Mouse (Mus musculus) heart, adult 9 months (tissue): ENCODE data around the gene Klhl15.

Experiments
- DNase-seq, 2 experiments: peaks; one replicate each; pipeline ENCODE4 v3.0.0; 2022; ENCODE audit warnings: low spot score in 2 of 2

Gene Klhl15

DNA sequence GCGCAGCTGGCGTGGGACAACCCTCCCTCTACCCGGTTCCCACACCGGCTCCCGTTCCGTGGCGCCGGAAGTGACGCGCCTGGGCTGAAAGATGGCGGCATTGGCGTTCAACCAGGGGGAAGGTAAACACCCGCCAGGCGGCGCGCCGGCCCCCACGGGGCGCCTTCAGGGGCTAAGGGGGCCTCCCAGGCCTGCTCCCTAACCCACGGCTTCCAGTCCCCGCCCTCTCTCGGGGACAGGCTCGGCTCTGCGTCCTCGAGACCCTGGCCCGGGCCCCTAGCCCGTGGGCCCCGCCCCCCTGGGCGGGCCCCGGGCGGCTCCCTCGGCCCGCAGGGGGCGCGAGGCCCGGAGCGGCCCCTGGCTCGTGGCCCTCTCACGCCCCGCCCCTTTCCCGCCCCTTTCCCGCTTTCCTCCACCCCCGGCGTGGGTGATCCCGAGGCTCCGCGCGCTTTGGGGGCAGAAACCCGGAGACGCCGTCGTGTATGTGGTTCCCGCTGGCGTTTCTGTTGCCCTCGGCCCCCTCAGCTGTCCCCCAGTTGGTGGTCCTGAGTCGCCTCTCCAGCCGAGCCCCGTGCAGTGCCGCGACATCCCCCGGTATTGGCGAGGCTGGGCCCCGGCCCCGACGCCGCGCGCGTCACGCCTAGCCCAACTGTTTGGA, at the start of gene Klhl15:
Gene Klhl15, plus strand, starts transcription at position 68 of the 658 bp plus-strand sequence.
- DNase-seq: peak; percentile 83 to 85

DNA sequence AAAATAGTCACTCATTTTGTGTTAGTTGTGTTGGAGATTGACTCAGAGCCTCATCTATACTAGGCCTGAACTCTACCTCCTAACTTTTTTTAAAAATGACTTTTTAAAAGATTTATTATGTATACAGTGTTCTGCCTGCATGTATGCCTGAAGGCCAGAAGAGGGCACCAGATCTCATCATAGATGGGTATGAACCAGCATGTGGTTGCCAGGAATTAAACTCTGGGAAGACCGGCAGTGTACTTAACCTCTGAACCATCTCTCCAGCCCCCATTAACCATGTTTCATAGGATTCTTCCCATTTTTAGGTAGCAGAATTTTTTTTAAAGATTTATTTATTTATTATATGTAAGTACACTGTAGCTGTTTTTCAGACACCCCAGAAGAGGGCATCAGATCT, 49.2 kb upstream of the Klhl15 start:
- DNase-seq: no peak

DNA sequence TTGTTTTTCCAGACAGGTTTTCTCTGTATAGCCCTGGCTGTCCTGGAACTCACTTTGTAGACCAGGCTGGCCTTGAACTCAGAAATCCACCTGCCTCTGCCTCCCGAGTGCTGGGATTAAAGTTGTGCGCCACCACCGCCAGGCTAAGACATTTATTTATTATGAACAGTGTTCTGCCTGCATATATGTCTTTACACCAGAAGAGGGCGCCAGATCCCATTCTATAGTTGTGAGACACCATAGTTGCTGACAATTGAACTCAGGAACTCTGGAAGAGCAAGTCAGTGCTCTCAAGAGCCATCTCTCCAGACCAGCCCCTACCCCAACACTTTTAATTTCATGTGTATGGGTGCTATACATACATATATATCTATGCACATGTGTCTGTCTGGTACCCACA, 40.5 kb upstream of the Klhl15 start:
- DNase-seq: peak in 1 of 2 experiments; percentile 4

DNA sequence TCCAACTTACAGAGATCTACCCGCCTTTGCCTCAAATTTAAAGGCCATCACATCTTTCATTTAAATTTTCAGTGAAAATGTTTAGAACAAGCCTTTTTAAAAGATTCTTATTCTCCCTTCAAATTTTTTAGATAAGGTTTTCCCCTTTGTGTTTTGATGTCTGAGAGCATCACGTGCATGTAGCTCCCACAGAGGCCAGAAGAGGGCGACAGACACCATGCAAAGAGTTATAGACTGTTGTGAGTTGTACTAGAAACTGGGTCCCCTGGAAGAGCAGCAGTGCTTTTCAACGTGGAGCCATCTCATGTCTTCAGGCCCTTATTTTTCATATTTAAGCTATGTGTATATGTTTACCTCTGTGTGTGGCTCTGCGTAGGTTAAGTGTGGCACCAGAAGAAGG, 36.6 kb upstream of the Klhl15 start:
- DNase-seq: peak in 1 of 2 experiments; percentile 38

DNA sequence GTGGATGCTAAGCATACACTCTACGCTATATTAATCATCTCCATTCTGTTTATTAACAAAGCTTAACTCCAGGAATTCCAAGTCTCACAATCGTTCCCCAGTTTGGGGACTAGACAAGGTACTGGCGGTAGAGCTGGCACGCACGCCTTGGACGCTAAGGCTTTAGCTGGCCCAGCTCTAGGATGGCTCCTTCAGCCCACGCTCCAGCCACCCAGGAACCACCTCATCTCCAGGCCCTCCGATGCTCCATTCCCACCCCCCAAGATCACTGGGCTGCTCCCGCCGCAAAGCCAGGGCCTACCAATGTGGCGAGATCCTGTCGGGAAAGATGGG, 22.2 kb upstream of the Klhl15 start:
- no peak for DNase-seq

DNA sequence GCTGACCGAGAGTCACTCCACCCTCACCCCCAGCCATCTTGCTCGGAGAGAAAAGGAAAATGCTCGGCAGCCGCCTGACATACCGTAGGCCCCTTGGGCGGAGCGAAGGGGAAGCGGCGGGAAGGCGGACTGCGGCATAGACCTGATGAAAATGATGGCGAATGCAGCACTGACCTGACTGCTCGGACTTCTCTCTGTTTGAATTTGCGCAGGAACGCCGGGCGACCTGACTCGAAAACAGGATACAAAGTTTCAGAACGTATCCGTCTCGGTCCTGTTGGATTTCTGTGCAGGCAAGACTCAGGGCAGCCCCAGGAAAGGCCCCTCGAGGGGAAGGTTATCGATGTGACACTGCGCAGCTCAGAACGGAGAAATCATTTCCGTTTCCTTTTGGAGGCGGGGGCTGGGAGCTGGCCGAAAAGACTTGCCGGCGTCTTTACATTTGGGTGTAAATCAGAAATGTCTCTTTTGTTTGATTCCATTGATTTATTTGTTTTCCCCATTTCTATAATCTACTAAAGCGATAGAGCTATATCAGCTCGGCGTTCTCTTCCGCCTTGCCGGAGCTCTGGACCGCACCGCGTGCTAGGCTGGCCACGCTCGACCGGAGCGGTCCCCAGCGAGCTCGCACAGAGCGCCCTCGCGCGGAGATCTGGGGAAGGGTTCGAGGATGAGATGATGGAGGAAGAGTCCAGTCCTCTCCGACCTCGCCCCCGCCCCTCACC, 21.6 kb upstream of the Klhl15 start, which contains the start of gene Eif2s3x:
Gene Eif2s3x, minus strand, starts transcription at position 266 of the 725 bp plus-strand sequence.
- DNase-seq: peak; percentile 74 to 92

DNA sequence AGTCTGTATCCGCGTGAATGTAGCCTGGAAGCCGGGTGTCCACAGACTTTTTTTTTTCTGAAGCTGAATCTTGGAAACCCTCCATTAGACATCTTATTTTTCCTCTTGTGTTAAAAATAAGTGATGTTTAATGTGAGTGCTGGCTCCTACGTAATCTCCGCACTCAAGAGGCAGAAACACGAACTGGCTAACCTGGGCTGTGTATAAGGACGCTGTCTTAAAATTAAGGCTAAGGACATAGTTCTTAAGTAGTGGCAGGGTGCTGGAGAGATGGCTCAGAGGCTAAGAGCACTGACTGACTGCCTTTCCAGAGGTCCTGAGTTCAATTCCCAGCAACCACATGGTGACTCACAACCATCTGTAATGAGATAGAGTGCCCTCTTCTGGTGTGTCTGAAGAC, 21.0 kb upstream of the Klhl15 start:
- peak in 1 of 2 experiments; percentile 4 for DNase-seq

DNA sequence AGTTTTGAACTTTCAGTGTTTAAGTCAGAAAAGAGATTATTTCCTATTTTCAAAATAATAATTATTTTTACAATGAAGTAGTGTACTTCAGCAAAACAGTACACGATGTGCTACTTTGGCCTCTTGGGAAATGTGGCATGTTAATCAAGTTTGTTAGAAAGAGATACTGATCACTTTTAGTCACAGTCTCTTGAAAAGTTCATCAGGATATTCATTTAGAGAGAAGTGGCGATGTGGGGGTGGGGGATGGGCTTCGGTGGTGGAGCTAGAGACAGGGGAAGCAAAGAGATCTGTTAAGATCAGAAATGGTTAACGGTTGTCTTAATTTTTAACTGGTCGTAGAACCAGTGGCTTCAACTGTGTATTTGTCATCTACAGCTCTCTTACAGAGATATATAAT, 967 bp upstream of the Klhl15 start:
- DNase-seq: no peak

DNA sequence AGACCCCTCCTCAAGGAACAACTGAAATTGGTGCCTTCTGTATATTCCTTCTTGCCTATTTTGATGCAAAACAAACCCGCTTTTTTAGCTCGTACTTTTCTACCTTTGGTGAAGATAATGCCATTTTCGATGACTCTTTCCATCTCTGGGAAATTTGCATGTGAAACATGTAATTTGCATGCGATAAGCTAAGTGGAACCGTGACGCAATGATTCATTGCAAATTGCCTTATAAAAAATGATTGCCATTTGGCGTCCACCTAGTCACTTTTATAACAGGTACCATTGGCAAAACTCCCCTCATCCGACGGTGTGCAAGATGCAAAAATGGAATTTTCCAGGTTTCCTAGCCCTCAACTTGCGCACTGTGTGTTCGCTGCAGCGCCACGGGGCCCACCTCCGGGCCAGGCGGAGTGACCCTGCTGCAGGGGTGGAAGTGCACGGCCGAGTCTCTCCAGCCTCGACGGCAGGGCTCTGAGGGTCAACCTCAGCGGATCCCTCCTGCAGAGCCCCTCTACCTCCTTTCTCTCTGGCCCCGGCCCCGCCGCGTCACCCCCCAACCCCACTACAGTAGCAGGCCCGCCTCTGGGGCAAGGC, 365 bp upstream of the Klhl15 start:
- DNase-seq: no peak

DNA sequence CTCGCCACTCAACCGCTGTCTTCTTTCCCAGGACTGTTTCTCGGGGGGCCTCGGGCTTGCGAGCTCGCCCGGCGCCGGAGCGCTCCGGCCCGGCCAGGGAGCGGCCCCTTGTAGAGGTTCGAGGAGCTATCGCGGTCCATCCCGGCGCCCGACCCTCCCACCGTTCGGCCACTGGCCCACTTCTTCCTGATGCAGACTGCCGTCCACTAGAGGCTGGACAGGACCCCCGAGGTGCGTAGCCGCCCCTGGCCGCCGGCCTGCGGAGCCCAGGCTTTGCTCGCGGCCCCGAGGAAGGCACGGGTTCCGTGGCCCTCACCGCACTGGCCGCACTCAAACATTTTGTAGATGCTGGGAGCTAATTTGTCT, 774 bp downstream of the Klhl15 start:
- peak in 1 of 2 experiments; percentile 0 for DNase-seq

DNA sequence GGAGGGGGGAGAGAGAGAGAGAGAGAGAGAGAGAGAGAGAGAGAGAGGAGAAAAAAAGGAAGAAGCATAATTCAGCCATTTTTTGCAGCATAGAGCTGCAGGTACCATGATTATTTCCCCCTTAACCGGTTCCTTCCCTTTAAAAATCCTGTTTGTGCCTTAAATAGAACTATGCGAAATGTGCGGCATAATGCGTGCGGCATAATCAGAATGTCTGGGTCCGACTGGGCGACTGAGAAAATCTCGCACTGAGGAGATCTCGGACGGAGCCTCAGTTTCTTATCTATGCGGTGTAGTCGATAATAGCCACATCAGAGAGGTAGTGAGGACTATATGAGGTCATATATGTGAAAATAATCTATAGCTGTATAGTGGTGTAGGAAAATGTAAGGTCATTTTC, 1.2 kb downstream of the Klhl15 start:
- DNase-seq: no peak

DNA sequence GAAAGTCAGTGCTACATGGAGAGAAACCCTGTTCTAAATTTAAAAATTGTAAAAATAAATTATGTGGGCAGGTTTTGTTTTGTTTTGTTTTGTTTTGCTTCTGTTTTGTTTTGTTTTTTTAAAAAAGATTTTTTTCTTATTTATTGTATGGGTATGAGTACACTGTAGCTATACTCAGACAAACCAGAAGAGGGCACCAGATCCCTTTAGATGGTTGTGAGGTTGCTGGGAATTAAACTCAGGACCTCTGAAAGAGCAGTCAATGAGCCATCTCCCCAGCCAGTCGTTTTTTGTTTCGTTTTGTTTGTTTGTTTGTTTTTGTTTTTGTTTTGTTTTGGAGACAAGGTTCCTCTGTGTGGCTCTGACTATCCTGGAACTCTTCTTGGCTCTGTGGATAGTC, 54.5 kb downstream of the Klhl15 start:
- peak; percentile 1 to 17 for DNase-seq

DNA sequence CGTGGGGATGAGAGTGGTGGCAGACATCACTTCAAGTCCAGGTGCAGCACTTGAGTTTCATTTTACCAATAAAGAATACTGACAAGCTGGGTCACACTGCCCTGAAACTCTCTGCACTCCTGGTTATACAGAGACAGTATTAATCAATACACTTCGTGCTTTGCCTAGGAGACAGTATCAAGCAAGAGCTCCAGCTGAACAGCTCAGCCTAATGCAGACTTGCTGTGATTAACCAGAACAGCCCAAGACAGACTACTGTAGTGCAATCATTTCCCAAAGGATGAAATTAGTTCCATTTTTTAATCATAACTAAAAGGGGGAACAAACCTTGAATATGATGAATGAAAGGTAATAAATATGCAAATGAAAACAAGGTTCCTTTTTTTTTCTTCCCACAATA, 68.5 kb downstream of the Klhl15 start:
- no peak for DNase-seq

DNA sequence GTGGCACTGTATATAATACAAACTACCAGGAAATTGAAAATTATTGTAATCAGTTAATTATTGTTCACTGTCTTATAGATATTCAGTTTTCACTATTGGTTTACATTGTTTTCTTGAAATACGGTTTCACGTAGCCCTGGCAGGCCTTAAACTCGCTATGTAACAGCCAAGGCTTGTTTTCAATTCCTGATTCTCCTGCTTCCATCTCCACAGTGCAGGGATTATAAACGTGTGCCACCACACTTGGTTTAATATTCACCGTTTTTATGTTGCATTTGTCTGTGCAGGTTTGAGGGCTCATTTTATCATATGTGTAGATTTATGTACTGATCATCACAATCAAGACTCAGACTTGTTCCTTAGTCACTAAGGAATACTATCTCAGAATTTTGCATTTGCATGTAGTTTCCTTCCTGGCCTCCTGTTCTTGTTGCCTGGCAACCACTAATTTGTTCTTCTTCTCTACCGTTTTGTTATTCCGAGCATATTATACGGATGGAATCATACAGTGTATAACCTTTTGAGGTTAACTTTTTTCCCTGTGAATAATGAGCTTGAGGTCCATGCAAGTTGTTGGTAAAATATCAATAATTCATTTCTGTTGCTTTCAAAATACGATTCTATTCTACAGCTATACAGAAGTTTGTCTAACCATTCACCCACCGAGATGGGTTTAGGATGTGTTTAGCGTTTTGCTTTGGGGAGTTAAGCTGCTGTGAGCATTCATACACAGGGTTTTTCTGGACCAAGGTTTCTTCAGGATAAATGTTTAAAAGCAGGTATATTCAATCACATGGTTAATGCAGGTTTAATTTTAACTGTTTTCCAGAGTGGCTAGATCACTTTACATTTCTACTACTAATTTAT, 86.9 kb downstream of the Klhl15 start:
- DNase-seq: no peak
